Comparison of ENCODE assay signal across 10 mouse cellular contexts in genomic region chr11:8625451-8625850, GRCm38 (mm10). TPM values are rescaled to one million over a fixed set of nuclear protein-coding genes. Genes with fewer than 3 reads are reported as not detected.
DNase-seq lines count a peak whose midpoint lies in the region; ATAC-seq and TF ChIP-seq lines count a peak whose summit lies in the region.
"Had no signal": no experiment of that assay in that cellular context is flagged by ENCODE, and none has a peak within 500 bp of the region (broad histone marks: within the 10 kb centered on the region; RNA-seq: fewer than 3 reads in every experiment).

No protein-coding gene starts in this region.

- TF ChIP-seq CTCF in kidney, adult 2 months (conservative IDR thresholded peaks at IDR 0.05; ENCODE audit: insufficient read depth, insufficient read length, low read depth, low read length), result no peak
- TF ChIP-seq CTCF in ES-Bruce4 (IDR thresholded peaks at IDR 0.05; ENCODE audit: low read depth, low read length), result no peak
- no peak for TF ChIP-seq CTCF in layer of hippocampus, adult 2 months (conservative IDR thresholded peaks at IDR 0.05)

- ATAC-seq in embryonic facial prominence, embryonic 12.5 days (ENCODE audit: insufficient number of reproducible peaks, insufficient read depth, low FRiP score, low TSS enrichment), result no peak

- no peak for TF ChIP-seq EP300 in ES-Bruce4 (IDR thresholded peaks at IDR 0.05; ENCODE audit: insufficient read depth, low read depth, low read length)

- no peaks in the 10 kb centered on the region for H3K36me3 ChIP-seq in kidney, adult 2 months (ENCODE audit: control insufficient read depth, insufficient read depth, low read length)
- H3K36me3 ChIP-seq in ES-Bruce4 (ENCODE audit: control insufficient read depth, insufficient read depth, low read length, poor library complexity, severe bottlenecking), result no peaks in the 10 kb centered on the region
- H3K36me3 ChIP-seq in embryonic facial prominence, embryonic 12.5 days, result no peaks in the 10 kb centered on the region
- H3K36me3 ChIP-seq in limb, embryonic 10.5 days, result peaks cover 14% of the 10 kb centered on the region; the same call in 1 of the 2 replicates

- H3K4me3 ChIP-seq in kidney, adult 2 months (ENCODE audit: insufficient read depth, low read depth, low read length), result no peak overlapping the region
- no peak overlapping the region for H3K4me3 ChIP-seq in ES-Bruce4 (ENCODE audit: low read depth, low read length)
- no peak overlapping the region for H3K4me3 ChIP-seq in embryonic facial prominence, embryonic 12.5 days
- H3K4me3 ChIP-seq in limb, embryonic 10.5 days, result peak overlapping the region; percentile 95
- H3K4me3 ChIP-seq in layer of hippocampus, adult 2 months, result no peak overlapping the region
- H3K4me3 ChIP-seq: megakaryocyte, embryonic 14.5 days had no signal

- no peaks in the 10 kb centered on the region for H3K9me3 ChIP-seq in ES-Bruce4 (replicated peaks; ENCODE audit: control insufficient read depth, insufficient read depth, low read length, poor library complexity, severe bottlenecking)
- no peaks in the 10 kb centered on the region for H3K9me3 ChIP-seq in embryonic facial prominence, embryonic 12.5 days
- no peaks in the 10 kb centered on the region for H3K9me3 ChIP-seq in limb, embryonic 10.5 days (replicated peaks)

- DNase-seq in kidney, adult 2 months, result no peak
- DNase-seq in kidney, adult 11 months, result no peak
- DNase-seq in limb, embryonic 10.5 days (ENCODE audit: low spot score), result peak; percentile 73
- DNase-seq in layer of hippocampus, adult 2 months (ENCODE audit: low spot score in 2 of 2), result no peak
- DNase-seq in layer of hippocampus, adult 9-10 months (ENCODE audit: low spot score), result no peak
- DNase-seq in Muller cell, postnatal 12 days (ENCODE audit: inconsistent ontology term), result no peak

- peaks cover 43% of the 10 kb centered on the region for H3K4me1 ChIP-seq in kidney, adult 2 months (ENCODE audit: control insufficient read depth, insufficient read depth, low read length)
- peaks cover 11% of the 10 kb centered on the region for H3K4me1 ChIP-seq in ES-Bruce4 (ENCODE audit: control insufficient read depth, insufficient read depth, low read length)
- H3K4me1 ChIP-seq in embryonic facial prominence, embryonic 12.5 days, result peaks cover 56% of the 10 kb centered on the region
- H3K4me1 ChIP-seq in limb, embryonic 10.5 days, result peaks cover 63% of the 10 kb centered on the region

- peak overlapping the region; percentile 64 for H3K4me2 ChIP-seq in embryonic facial prominence, embryonic 12.5 days (replicated peaks)

- no peaks in the 10 kb centered on the region for H3K27me3 ChIP-seq in kidney, adult 2 months (replicated peaks; ENCODE audit: control insufficient read depth, insufficient read depth, low read length)
- H3K27me3 ChIP-seq in ES-Bruce4 (ENCODE audit: control insufficient read depth, insufficient read depth, low read length, poor library complexity, severe bottlenecking), result no peaks in the 10 kb centered on the region
- H3K27me3 ChIP-seq in embryonic facial prominence, embryonic 12.5 days, result no peaks in the 10 kb centered on the region
- H3K27me3 ChIP-seq in limb, embryonic 10.5 days (ENCODE audit: low read depth, poor library complexity, severe bottlenecking), result no peaks in the 10 kb centered on the region

- no peak for TF ChIP-seq POLR2A in kidney, adult 2 months (IDR thresholded peaks at IDR 0.05; ENCODE audit: low read depth, low read length)
- TF ChIP-seq POLR2A in ES-Bruce4 (IDR thresholded peaks at IDR 0.05; ENCODE audit: insufficient read depth, low read length), result no peak

- peak overlapping the region; percentile 26; the same call in 1 of the 2 replicates for H3K27ac ChIP-seq in kidney, adult 2 months (ENCODE audit: insufficient read depth, low read depth, low read length)
- peak overlapping the region; percentile 70 for H3K27ac ChIP-seq in ES-Bruce4 (ENCODE audit: insufficient read depth, low read length)
- H3K27ac ChIP-seq in embryonic facial prominence, embryonic 12.5 days, result peak overlapping the region; percentile 96
- H3K27ac ChIP-seq in limb, embryonic 10.5 days, result peak overlapping the region; percentile 99
- H3K27ac ChIP-seq in layer of hippocampus, adult 2 months, result no peak overlapping the region

- peak overlapping the region; percentile 79 for H3K9ac ChIP-seq in ES-Bruce4 (ENCODE audit: low read depth, poor library complexity, severe bottlenecking)
- no peak overlapping the region for H3K9ac ChIP-seq in embryonic facial prominence, embryonic 12.5 days

- 68% methylated on average over 6 of the region's 6 CpGs for WGBS in kidney, adult 2 months
- 17% methylated on average over 6 of the region's 6 CpGs for WGBS in embryonic facial prominence, embryonic 12.5 days
- 13% methylated on average over 6 of the region's 6 CpGs for WGBS in limb, embryonic 10.5 days

RNA-seq across cellular contexts. Expression of gene Tns3, which starts 38.9 kb away (rescaled TPM):
- 63.7 and 70.5 TPM in 2 replicates for polyA plus RNA-seq in kidney, adult 2 months (2012; rRNA removed)
- 45.7 and 46.2 TPM in 2 replicates for polyA plus RNA-seq in ES-Bruce4 (2011; ENCODE audit: insufficient read depth, insufficient read length, low read depth, missing spikeins)
- polyA plus RNA-seq in embryonic facial prominence, embryonic 12.5 days (2016; fragmentation: Nextera tagmentation; extraction: Ambion mirVana), result 33.0 and 35.5 TPM in 2 replicates
- 28.2 and 35.6 TPM in 2 replicates for polyA plus RNA-seq in limb, embryonic 10.5 days (2016; fragmentation: Nextera tagmentation; extraction: Ambion mirVana)
- 10 to 100 TPM; 49.2 to 53.1 TPM for total RNA-seq in layer of hippocampus, adult 2 months (2021)
- total RNA-seq: MEL had no signal
